Mouse (Mus musculus) myocyte (in vitro differentiated cells): Measurements from ENCODE around the gene Car14. TPM values are rescaled to one million over a fixed set of nuclear protein-coding genes. Genes with fewer than 3 reads are reported as not detected.
"Not testable (repeated sequence)": the region's sequence is repeated elsewhere in the genome, so short reads cannot be mapped to it uniquely, and the experiment has no call there.

ENCODE experiments used
- H3K27me3 ChIP-seq: one replicate; pipeline ENCODE4 v1.6.1; 2011; ENCODE audit not compliant: control insufficient read depth, insufficient read depth, insufficient read length
- H3K36me3 ChIP-seq: one replicate; pipeline ENCODE4 v1.6.1; 2011; ENCODE audit not compliant: control insufficient read depth, insufficient read depth
- H3K4me2 ChIP-seq: one replicate; pipeline ENCODE4 v1.6.1; 2011; ENCODE audit warnings: low read depth, control low read depth
- H3K4me3 ChIP-seq: one replicate; pipeline ENCODE4 v1.5.1; 2011; ENCODE audit warnings: mild to moderate bottlenecking, control low read depth, moderate library complexity
- H3K79me2 ChIP-seq: one replicate; pipeline ENCODE4 v1.6.1; 2011; ENCODE audit not compliant: control insufficient read depth, insufficient read depth
- H3ac ChIP-seq: one replicate; pipeline ENCODE4 v1.6.1; 2011; ENCODE audit not compliant: control insufficient read depth, insufficient read length
- CEBPB ChIP-seq: IDR thresholded peaks from 2 replicates; pipeline ENCODE4 v1.6.1; 2011; ENCODE audit warnings: mild to moderate bottlenecking, moderate library complexity; ENCODE audit not compliant: poor library complexity, insufficient read depth, severe bottlenecking
- E2F4 ChIP-seq: IDR thresholded peaks from one replicate; pipeline ENCODE4 v1.6.1; 2011; ENCODE audit warnings: mild to moderate bottlenecking, control low read depth, moderate library complexity; ENCODE audit not compliant: insufficient read depth
- MAX ChIP-seq: IDR thresholded peaks from one replicate; pipeline ENCODE4 v1.6.1; 2011; ENCODE audit warnings: low read depth, mild to moderate bottlenecking, control low read depth
- MYOD1 ChIP-seq, 3 experiments: IDR thresholded peaks; one replicate each; pipeline ENCODE4 v1.6.1; 2011; ENCODE audit warnings: control low read depth in 2 of 3, low read depth in 2 of 3, mild to moderate bottlenecking in 2 of 3, moderate library complexity in 1 of 3; ENCODE audit not compliant: insufficient read length in 2 of 3, control insufficient read depth in 1 of 3
- MYOG ChIP-seq, 3 experiments: IDR thresholded peaks; one replicate each; pipeline ENCODE4 v1.6.1; 2011; ENCODE audit warnings: control low read depth in 2 of 3, low read depth in 2 of 3, mild to moderate bottlenecking in 2 of 3; ENCODE audit not compliant: insufficient read length in 2 of 3, control insufficient read depth in 1 of 3, insufficient read depth in 1 of 3
- POLR2A ChIP-seq: IDR thresholded peaks from one replicate; pipeline ENCODE4 v1.6.1; 2011; ENCODE audit warnings: low read depth, mild to moderate bottlenecking, control low read depth, moderate library complexity; ENCODE audit not compliant: insufficient read length
- POLR2AphosphoS2 ChIP-seq: IDR thresholded peaks from one replicate; pipeline ENCODE4 v1.6.1; 2011; ENCODE audit warnings: low read depth, control low read depth; ENCODE audit not compliant: insufficient read length
- REST ChIP-seq: IDR thresholded peaks from one replicate; pipeline ENCODE4 v1.6.1; 2011; ENCODE audit warnings: mild to moderate bottlenecking, control low read depth, moderate library complexity; ENCODE audit not compliant: insufficient read depth, insufficient read length
- SRF ChIP-seq: IDR thresholded peaks from one replicate; pipeline ENCODE4 v1.6.1; 2011; ENCODE audit warnings: low read depth; ENCODE audit not compliant: control insufficient read depth, insufficient read length
- TCF12 ChIP-seq: IDR thresholded peaks from one replicate; pipeline ENCODE4 v1.6.1; 2011; ENCODE audit warnings: mild to moderate bottlenecking, control low read depth; ENCODE audit not compliant: poor library complexity, insufficient read depth, severe bottlenecking
- TCF3 ChIP-seq: IDR thresholded peaks from one replicate; pipeline ENCODE4 v1.6.1; 2011; ENCODE audit warnings: low read depth, control low read depth; ENCODE audit not compliant: insufficient read length
- USF1 ChIP-seq: IDR thresholded peaks from one replicate; pipeline ENCODE4 v1.6.1; 2011; ENCODE audit warnings: low read depth, mild to moderate bottlenecking, control low read depth, moderate library complexity
- polyA plus RNA-seq: library from polyadenylated mRNA; unstranded; fragments of >200 nt; fragmentation: generic; extraction: Trizol; gene quantifications from one replicate; pipeline ENCODE4 v1.2.1, GENCODE M21; 2012; ENCODE audit warnings: missing spikeins

The Car14 gene
- polyA plus RNA-seq = 0.11 TPM

GRCm38 (mm10) chr3:95904568-95904967, at the start of gene Car14:
Car14 (minus strand) TSS chr3:95904691.
- Histone ChIP-seq H3K79me2 (no peaks in the 10 kb centered on the region), H3ac (no peak within 1 kb of the TSS), H3K36me3 (no peaks in the 10 kb centered on the region), H3K4me2 (peak within 1 kb of the TSS; percentile 91), H3K4me3 (no peak within 1 kb of the TSS), H3K27me3 (peaks cover 17% of the 10 kb centered on the region)
- no peak for TF ChIP-seq MYOD1 (IDR thresholded peaks at IDR 0.05; ENCODE audit: control insufficient read depth in 1 of 3, insufficient read length in 2 of 3, low read depth in 2 of 3)
- no peak for TF ChIP-seq POLR2A
- no peak for TF ChIP-seq SRF
- TF ChIP-seq MYOG (IDR thresholded peaks at IDR 0.05; ENCODE audit: control insufficient read depth in 1 of 3, insufficient read depth in 1 of 3, insufficient read length in 2 of 3, low read depth in 2 of 3) = no peak
- no peak for TF ChIP-seq E2F4
- TF ChIP-seq TCF3 = no peak
- no peak for TF ChIP-seq TCF12
- TF ChIP-seq MAX = no peak
- no peak for TF ChIP-seq CEBPB
- no peak for TF ChIP-seq USF1
- no peak for TF ChIP-seq REST
- no peak for TF ChIP-seq POLR2AphosphoS2

- Histone ChIP-seq H3K79me2 (no peaks in the 10 kb centered on the region), H3K27me3 (no peaks in the 10 kb centered on the region), H3K36me3 (no peaks in the 10 kb centered on the region), H3ac (no peak overlapping the region), H3K4me2 (no peak overlapping the region), H3K4me3 (no peak overlapping the region)
- TF ChIP-seq MYOG (IDR thresholded peaks at IDR 0.05; ENCODE audit: control insufficient read depth in 1 of 3, insufficient read depth in 1 of 3, insufficient read length in 2 of 3, low read depth in 2 of 3) = no peak
- no peak for TF ChIP-seq MAX
- no peak for TF ChIP-seq CEBPB
Measured at GRCm38 (mm10) chr3:95953522-95953921, 49.0 kb upstream of the Car14 start.

- TF ChIP-seq TCF12 = no peak
- TF ChIP-seq MAX = no peak
- TF ChIP-seq MYOD1 (IDR thresholded peaks at IDR 0.05; ENCODE audit: control insufficient read depth in 1 of 3, insufficient read length in 2 of 3, low read depth in 2 of 3) = no peak
- no peak for TF ChIP-seq TCF3
- TF ChIP-seq CEBPB = no peak
- TF ChIP-seq USF1 = no peak
- TF ChIP-seq POLR2AphosphoS2 = no peak
- no peak for TF ChIP-seq MYOG (IDR thresholded peaks at IDR 0.05; ENCODE audit: control insufficient read depth in 1 of 3, insufficient read depth in 1 of 3, insufficient read length in 2 of 3, low read depth in 2 of 3)
- no peak for TF ChIP-seq SRF
- no peak for TF ChIP-seq E2F4
- TF ChIP-seq POLR2A = no peak
- TF ChIP-seq REST = no peak
- no peak overlapping the region for H3K4me2 ChIP-seq
- no peaks in the 10 kb centered on the region for H3K27me3 ChIP-seq
- no peaks in the 10 kb centered on the region for H3K79me2 ChIP-seq
- H3K36me3 ChIP-seq = no peaks in the 10 kb centered on the region
- H3K4me3 ChIP-seq = no peak overlapping the region
- H3ac ChIP-seq = no peak overlapping the region
Measured at GRCm38 (mm10) chr3:95953023-95953422, 48.5 kb upstream of the Car14 start.

- H3K36me3 ChIP-seq, H3K27me3 ChIP-seq, H3K79me2 ChIP-seq, H3ac ChIP-seq: not testable (repeated sequence)
- Histone ChIP-seq H3K4me3 (peak overlapping the region; percentile 32), H3K4me2 (peak overlapping the region; percentile 87)
Measured at GRCm38 (mm10) chr3:95951566-95951965, 47.1 kb upstream of the Car14 start.

- H3K79me2 ChIP-seq = no peaks in the 10 kb centered on the region
- H3K27me3 ChIP-seq = no peaks in the 10 kb centered on the region
- peak overlapping the region; percentile 87 for H3K4me2 ChIP-seq
- peak overlapping the region; percentile 32 for H3K4me3 ChIP-seq
- H3ac ChIP-seq = no peak overlapping the region
- peaks cover 6% of the 10 kb centered on the region for H3K36me3 ChIP-seq
- TF ChIP-seq MYOD1 (IDR thresholded peaks at IDR 0.05; ENCODE audit: control insufficient read depth in 1 of 3, insufficient read length in 2 of 3, low read depth in 2 of 3) (peak in 2 of 3 experiments; percentile 62 to 66), SRF (no peak), MYOG (IDR thresholded peaks at IDR 0.05; ENCODE audit: control insufficient read depth in 1 of 3, insufficient read depth in 1 of 3, insufficient read length in 2 of 3, low read depth in 2 of 3) (peak in 1 of 3 experiments; percentile 56), POLR2AphosphoS2 (no peak), POLR2A (peak; percentile 43), CEBPB (peak; percentile 48; the same call in 1 of the 2 replicates), TCF12 (no peak), MAX (no peak), USF1 (no peak), REST (no peak)
Measured at GRCm38 (mm10) chr3:95950763-95951551, 46.5 kb upstream of the Car14 start.
